Mouse (Mus musculus) gastrocnemius, postnatal 10 days (tissue): ENCODE measurements at regions not wholly inside any gene's neighbourhood (a gene's known extent, or its start where the extent isn't known, plus 50 kb on each side); places are given as distances from the start of the nearest gene placed in this dataset.

Experiments
- DNase-seq: peaks from one replicate; pipeline ENCODE4 v3.0.0; 2021; ENCODE audit warnings: mixed read lengths

DNA sequence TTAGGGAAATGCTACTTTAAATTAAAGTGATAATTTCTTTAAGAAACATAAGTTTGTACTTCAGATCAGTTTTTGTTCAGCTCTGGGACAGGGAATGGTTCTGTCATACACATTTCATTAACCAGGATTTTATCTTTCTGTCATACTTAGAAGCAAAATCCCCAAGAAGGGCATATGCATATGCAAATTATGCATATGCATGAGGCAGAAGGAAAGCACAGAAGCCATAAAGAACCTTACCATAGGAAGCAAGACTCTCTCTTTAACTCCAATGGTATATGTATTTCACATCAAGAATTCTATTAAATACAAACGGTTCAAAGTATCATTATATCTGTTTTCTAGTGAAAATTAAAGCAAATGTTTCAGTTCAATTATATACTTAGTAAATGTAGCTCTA lies 381.5 kb downstream of the Kcnj3 start:
- DNase-seq, result no peak

DNA sequence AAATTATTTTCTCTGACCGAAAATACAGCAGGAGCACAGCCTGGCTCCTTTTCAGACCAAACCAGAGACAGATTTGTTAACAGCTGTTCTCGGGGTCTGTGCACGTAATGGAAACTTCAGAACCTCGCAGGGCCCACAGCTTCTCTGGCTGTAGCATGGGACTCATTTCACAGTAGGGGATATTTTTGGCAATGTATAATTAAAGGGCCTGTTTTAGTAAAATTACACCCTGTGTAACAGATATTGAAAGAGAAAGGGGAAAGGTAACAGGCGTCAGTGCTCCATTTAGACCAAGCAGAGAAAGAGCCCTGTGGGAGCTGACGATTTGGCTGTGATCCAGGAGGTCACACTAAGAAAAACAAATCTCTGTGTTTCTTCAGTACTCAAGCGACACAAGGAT lies 382.4 kb downstream of the Kcnj3 start:
- peak; percentile 8 for DNase-seq

DNA sequence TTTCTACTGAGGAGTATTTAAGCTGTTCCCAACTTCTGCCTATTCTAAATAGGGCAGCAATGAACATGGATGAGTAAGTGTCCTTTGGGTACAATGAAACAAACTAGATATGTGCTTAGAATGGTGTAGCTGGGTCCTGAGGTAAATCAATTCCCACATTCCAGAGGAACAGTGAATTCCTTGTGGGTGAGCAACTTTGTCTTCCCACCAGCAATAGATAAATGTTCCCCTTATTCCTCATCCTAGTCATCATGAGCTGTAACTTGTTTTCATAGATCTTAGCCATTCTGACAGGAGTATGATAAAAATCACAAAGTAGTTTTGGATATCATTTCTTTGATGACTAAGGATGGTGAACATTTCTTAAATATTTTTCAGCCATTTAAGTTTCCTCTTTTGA lies 387.0 kb downstream of the Kcnj3 start:
- DNase-seq, result no peak

DNA sequence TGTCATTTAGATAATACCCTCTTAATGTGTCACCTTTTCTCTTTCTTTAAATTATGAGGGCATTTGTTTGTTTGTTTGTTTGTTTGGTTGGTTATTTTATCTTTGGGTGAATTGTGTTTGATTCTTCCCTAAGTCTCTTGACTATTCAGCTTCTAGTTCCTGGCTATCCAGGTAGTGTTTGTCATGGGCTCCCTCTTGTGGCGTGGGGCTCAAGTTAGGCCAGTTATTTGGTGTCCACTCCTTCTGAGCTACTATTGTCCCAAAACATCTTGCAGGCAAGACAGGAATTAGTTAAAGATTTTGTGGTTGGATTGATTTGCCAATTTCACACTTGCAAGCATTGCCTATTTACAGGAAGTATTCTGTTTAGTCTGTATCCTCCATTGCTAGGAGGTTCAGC lies 405.8 kb downstream of the Kcnj3 start:
- peak; percentile 4 for DNase-seq

DNA sequence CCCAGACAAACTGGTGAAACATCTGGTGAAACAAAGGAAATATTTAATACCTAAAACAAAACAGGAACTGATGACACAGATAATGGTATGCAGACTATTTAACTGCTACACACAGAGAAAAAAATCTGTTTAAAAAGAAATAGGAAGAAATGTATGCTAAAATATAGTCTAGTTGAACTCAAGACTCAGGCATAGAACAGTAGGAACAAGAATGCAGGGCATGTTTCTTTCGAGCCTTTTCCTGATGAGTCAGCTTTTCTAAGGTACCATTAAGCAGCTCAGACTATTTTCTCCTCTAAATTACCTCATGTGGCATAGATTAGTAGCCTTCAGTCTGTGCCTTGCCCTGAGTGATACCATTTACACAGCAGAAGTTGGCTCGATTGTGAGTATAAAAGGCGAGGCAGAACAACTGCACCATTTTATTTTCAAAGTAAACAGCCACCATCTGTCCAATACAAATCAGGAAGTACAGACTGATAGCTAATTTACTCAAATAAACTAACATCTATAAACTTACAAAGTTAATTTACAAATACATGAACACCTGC lies 411.1 kb downstream of the Kcnj3 start:
- DNase-seq, result no peak

DNA sequence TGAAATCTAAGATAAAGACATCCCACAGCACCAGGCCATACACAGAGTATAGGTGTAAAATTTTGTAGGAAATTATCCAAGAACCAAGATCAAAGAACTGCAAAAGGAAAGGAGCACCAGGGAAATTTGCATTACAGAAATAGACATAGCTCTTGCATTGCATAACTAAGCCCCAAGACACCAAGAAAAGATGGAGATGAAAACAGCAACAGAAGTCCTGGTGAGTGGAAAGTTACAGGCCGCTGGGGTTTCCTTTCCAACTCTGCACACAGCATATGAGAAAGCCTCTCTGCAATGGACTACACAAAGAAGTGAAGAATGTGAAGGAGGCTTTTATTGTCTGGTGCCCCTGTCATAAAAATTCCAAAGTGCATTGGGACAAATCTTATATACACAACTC lies 426.7 kb downstream of the Kcnj3 start:
- no peak for DNase-seq

DNA sequence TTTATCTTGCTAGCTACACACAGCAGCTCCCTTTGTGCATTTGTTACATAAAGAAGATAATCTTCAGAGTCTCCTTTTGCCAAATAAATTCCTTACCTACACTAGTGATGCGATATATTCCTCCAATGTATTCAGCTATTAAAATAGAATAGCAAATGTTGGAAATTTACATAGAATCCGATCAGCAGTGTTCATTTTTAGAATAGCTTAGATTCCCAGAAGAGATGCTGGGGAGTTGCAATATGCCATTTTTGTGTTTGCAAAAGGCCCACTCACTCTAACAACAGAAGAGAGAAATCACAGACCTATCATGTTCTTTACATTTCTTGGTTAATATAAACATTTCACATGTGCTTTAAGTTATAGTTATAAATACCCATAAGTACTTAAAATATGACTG lies 454.2 kb downstream of the Kcnj3 start:
- no peak for DNase-seq

DNA sequence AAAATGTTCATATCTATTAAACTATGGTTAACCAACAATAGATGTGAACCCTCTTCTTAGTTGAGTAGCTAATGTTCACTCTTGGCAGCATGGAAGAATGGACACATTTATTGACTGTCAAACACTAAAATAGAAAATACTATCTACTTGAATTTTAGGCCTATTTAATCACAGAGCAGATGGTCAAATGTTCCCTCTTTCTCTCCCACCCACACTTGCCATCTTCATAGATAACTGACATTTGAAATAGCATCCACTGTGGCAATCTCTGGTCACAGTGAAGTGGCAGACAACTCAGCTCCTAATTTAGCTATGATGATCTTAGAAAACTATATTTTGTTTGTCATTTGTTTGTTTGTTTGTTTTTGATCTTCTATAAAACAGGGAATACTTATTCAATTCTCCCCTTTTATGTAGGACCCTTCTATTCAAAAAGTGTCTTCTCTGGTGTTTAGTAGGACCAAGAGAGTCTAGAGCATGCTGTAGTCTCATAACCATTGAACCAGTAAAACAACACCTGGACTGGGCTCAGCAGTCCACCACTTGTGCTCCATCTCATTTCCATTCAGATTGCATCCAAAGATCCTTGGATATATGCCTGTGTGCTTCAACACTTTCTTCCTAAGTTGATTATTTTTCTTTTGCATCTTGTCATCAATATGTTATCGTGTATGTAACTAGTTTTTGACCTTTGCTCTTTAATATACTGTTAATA lies 457.2 kb downstream of the Kcnj3 start:
- no peak for DNase-seq

DNA sequence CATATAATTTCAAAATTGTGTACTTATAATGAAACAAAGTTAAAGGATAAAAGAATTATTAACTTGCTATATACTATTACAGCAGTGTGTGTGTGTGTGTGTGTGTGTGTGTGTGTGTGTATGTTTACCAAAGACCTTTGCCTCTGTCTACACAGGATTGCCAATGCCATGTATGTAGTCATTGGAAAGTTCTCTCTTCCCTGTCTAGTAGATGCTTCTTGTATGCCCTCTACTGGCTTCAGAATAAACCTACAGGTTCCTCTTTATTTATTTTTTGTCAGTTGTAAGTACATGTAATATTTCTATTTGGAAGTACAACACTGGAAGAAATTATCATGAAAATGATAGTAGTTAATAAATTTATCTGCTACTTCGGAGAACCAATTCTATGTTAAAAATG lies 484.5 kb downstream of the Kcnj3 start:
- DNase-seq, result no peak
